Mouse (Mus musculus) T-cell, adult 2 months (primary cell): ENCODE results near the gene Wdr83os.
"Not testable (repeated sequence)": the region's sequence is repeated elsewhere in the genome, so short reads cannot be mapped to it uniquely, and the experiment has no call there.

Experiments
- DNase-seq: peaks from one replicate; pipeline ENCODE4 v3.0.0; 2022; ENCODE audit warnings: low spot score

The Wdr83os gene

GRCm38 (mm10) chr8:85073041-85073612 lies 7.4 kb upstream of the Wdr83os start:
- DNase-seq: no peak

GRCm38 (mm10) chr8:85074167-85074566 lies 6.4 kb upstream of the Wdr83os start:
- no peak for DNase-seq

- no peak for DNase-seq
Observed at GRCm38 (mm10) chr8:85074617-85075016, 5.9 kb upstream of the Wdr83os start.

GRCm38 (mm10) chr8:85076001-85076400 lies 4.5 kb upstream of the Wdr83os start:
- DNase-seq: no peak

GRCm38 (mm10) chr8:85076993-85077392 lies 3.5 kb upstream of the Wdr83os start:
- peak; percentile 77 for DNase-seq

- no peak for DNase-seq
Observed at GRCm38 (mm10) chr8:85080214-85080531, 367 bp upstream of the Wdr83os start.

GRCm38 (mm10) chr8:85081216-85081555 lies 646 bp downstream of the Wdr83os start, which contains the start of gene Wdr83:
TSS of gene Wdr83 (minus strand) at chr8:85081306.
- DNase-seq: peak; percentile 60

GRCm38 (mm10) chr8:85082169-85082568 lies 1.6 kb downstream of the Wdr83os start:
- not testable (repeated sequence) for DNase-seq

- DNase-seq: peak; percentile 85
Observed at GRCm38 (mm10) chr8:85083108-85083813, 2.7 kb downstream of the Wdr83os start, which contains the start of gene Man2b1. TSS of gene Man2b1 (plus strand) at chr8:85083270.

- no peak for DNase-seq
Observed at GRCm38 (mm10) chr8:85084633-85085032, 4.1 kb downstream of the Wdr83os start.

- DNase-seq: no peak
Observed at GRCm38 (mm10) chr8:85086238-85086637, 5.7 kb downstream of the Wdr83os start.

- no peak for DNase-seq
Observed at GRCm38 (mm10) chr8:85088771-85089170, 8.2 kb downstream of the Wdr83os start.

- DNase-seq: no peak
Observed at GRCm38 (mm10) chr8:85090856-85091255, 10.3 kb downstream of the Wdr83os start.

- DNase-seq: no peak
Observed at GRCm38 (mm10) chr8:85091526-85092090, 11.1 kb downstream of the Wdr83os start.

GRCm38 (mm10) chr8:85095051-85095450 lies 14.5 kb downstream of the Wdr83os start:
- no peak for DNase-seq

- DNase-seq: no peak
Observed at GRCm38 (mm10) chr8:85095566-85095965, 15.0 kb downstream of the Wdr83os start.

- DNase-seq: no peak
Observed at GRCm38 (mm10) chr8:85096196-85096595, 15.7 kb downstream of the Wdr83os start.

GRCm38 (mm10) chr8:85096850-85097249 lies 16.3 kb downstream of the Wdr83os start:
- no peak for DNase-seq

- no peak for DNase-seq
Observed at GRCm38 (mm10) chr8:85100076-85100665, 19.6 kb downstream of the Wdr83os start.

GRCm38 (mm10) chr8:85113241-85113640 lies 32.7 kb downstream of the Wdr83os start:
- no peak for DNase-seq

GRCm38 (mm10) chr8:85115501-85115900 lies 35.0 kb downstream of the Wdr83os start:
- DNase-seq: no peak

- no peak for DNase-seq
Observed at GRCm38 (mm10) chr8:85116984-85117383, 36.4 kb downstream of the Wdr83os start.
